Mouse (Mus musculus) limb, embryonic 12.5 days (tissue): Measurements from ENCODE around the gene Sf3a3. TPM values are rescaled to one million over a fixed set of nuclear protein-coding genes. Genes with fewer than 3 reads are reported as not detected.

Experiments used
- ATAC-seq: fragments of 200-750 bp; cut with Nextera tagmentation; 2 replicates; pipeline ENCODE4 v1.8.0; 2017; ENCODE audit warnings: low read depth, moderate TSS enrichment; ENCODE audit not compliant: insufficient number of reproducible peaks, insufficient read depth, low FRiP score, low TSS enrichment
- H3K27ac ChIP-seq: fragments of 300-500 bp; sonication (generic); 2 replicates; pipeline ENCODE4 v1.5.1; 2016; ENCODE audit warnings: mild to moderate bottlenecking, moderate library complexity
- H3K27me3 ChIP-seq: fragments of 300-500 bp; sonication (generic); 2 replicates; pipeline ENCODE4 v1.6.1; 2016; ENCODE audit warnings: mild to moderate bottlenecking, moderate library complexity
- H3K36me3 ChIP-seq: fragments of 300-500 bp; sonication (generic); 2 replicates; pipeline ENCODE4 v1.6.1; 2016; ENCODE audit warnings: mild to moderate bottlenecking, moderate library complexity
- H3K4me1 ChIP-seq: fragments of 300-500 bp; sonication (generic); replicated peaks from 2 replicates; pipeline ENCODE4 v1.6.1; 2016
- H3K4me2 ChIP-seq: fragments of 300-500 bp; sonication (generic); 2 replicates; pipeline ENCODE4 v1.6.1; 2016; ENCODE audit warnings: mild to moderate bottlenecking, moderate library complexity
- H3K4me3 ChIP-seq: fragments of 300-500 bp; sonication (generic); replicated peaks from 2 replicates; pipeline ENCODE4 v1.5.1; 2016; ENCODE audit warnings: mild to moderate bottlenecking
- H3K9ac ChIP-seq: fragments of 300-500 bp; sonication (generic); replicated peaks from 2 replicates; pipeline ENCODE4 v1.6.1; 2016; ENCODE audit warnings: mild to moderate bottlenecking, moderate library complexity
- H3K9me3 ChIP-seq: fragments of 300-500 bp; sonication (generic); 2 replicates; pipeline ENCODE4 v1.6.1; 2016; ENCODE audit warnings: mild to moderate bottlenecking, moderate library complexity
- WGBS: fragments of 180-500 bp; shearing (Covaris S2); methylation state at CpG from one replicate; pipeline ENCODE4 v1.1.7; 2016; 5-methylcytosine and 5-hydroxymethylcytosine counted together
- polyA plus RNA-seq: library from polyadenylated mRNA; unstranded; fragments of >200 nt; fragmentation: Nextera tagmentation; extraction: Ambion mirVana; gene quantifications from 2 replicates; pipeline ENCODE4 v1.2.1, GENCODE M21; 2016

Gene Sf3a3
- polyA plus RNA-seq, 1 experiment from 2014 or later, result 221 TPM

GRCm38 (mm10) chr4:124741376-124742343 is 27.1 kb downstream of the Sf3a3 start, which contains the start of gene Inpp5b:
Gene Inpp5b, plus strand, starts transcription at chr4:124741850.
- Histone ChIP-seq H3K9ac (peak within 1 kb of the TSS; percentile 71), H3K27ac (no peak within 1 kb of the TSS), H3K4me2 (peak within 1 kb of the TSS; percentile 71), H3K27me3 (0 out of 2 replicates have a peak, but pooled peaks cover 3% of the 10 kb centered on the region), H3K36me3 (peaks cover 8% of the 10 kb centered on the region; the same call in 1 of the 2 replicates), H3K4me1 (peaks cover 5% of the 10 kb centered on the region; the same call in 1 of the 2 replicates), H3K9me3 (no peaks in the 10 kb centered on the region), H3K4me3 (peak within 1 kb of the TSS; percentile 56)
- WGBS, result 18% methylated on average over 25 of the region's 25 CpGs
- ATAC-seq, result peak; percentile 71; the same call in 1 of the 2 replicates

DNA sequence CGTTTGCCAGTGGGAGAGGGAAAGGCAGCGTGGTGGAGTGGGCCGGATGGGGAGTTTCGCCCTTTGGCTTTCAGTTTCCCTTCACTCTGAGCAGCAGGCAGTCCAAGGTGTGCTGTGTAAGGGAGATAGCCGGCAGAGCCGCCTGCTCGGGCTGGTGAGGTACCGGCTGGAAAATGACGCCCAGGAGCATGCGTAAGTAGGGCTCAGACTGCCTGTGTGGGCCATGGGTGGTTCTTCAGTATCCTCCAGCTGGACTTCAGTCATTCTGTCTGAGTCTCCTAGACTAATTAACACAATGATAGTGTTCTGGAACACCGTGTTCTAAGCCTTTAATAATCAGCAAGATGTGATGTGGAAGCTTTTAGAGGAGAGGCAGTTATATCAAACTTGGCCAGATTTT is 28.3 kb downstream of the Sf3a3 start:
- Histone ChIP-seq H3K4me2 (0 out of 2 replicates have a peak overlapping the region, but pooled peaks have one; percentile 71), H3K36me3 (peaks cover 8% of the 10 kb centered on the region; the same call in 1 of the 2 replicates), H3K4me1 (peaks cover 5% of the 10 kb centered on the region; the same call in 1 of the 2 replicates), H3K27me3 (0 out of 2 replicates have a peak, but pooled peaks cover 3% of the 10 kb centered on the region), H3K27ac (no peak overlapping the region), H3K9me3 (no peaks in the 10 kb centered on the region), H3K9ac (no peak overlapping the region), H3K4me3 (no peak overlapping the region)
- WGBS, result 85% methylated on average over 11 of the region's 11 CpGs
- ATAC-seq, result no peak

DNA sequence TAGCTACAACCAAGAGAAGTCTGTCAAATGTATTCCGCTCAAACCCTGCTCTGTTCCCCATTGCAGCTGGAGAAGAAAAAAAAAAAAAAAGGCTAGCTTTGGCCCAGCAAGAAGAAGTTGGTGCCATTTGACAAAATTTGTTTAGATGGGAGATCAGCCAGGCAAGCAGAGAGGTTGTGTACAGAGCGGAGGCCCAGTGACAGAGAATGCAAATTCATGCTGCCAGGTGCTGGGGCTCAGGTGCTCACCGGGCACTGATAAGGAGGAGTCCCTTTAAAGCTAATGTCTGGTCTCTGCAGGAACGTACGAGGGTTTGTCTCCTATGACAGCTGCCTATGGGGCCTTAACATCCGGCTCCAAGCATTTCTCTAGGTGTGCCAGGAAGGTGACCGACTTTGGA is 32.0 kb downstream of the Sf3a3 start:
- Histone ChIP-seq H3K9me3 (no peaks in the 10 kb centered on the region), H3K27me3 (0 out of 2 replicates have a peak, but pooled peaks cover 3% of the 10 kb centered on the region), H3K9ac (no peak overlapping the region), H3K36me3 (peaks cover 11% of the 10 kb centered on the region; the same call in 1 of the 2 replicates), H3K4me2 (no peak overlapping the region), H3K4me3 (no peak overlapping the region), H3K27ac (no peak overlapping the region), H3K4me1 (peaks cover 10% of the 10 kb centered on the region)
- no peak for ATAC-seq
- WGBS, result 80% methylated on average over 7 of the region's 7 CpGs

DNA sequence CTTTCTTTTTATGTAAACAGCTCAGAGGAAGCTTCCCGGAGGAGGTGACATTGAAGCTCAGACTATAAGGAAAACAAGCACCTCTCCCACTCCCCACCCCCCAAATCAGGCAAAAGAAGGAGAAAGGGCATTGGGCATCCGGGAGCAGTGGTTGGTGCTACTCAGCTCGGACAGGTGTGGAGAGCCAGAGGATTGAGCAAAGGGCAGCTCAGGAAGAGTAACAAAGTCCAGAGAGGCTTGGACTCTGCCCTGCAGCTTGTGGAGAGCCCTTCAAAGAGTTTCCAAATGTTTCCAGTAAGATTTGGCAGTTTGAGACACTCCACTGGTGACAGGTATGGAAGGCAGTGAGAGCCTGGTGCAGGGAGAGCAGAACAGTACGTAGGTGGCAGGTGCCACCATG is 33.3 kb downstream of the Sf3a3 start:
- peaks cover 11% of the 10 kb centered on the region; the same call in 1 of the 2 replicates for H3K36me3 ChIP-seq
- H3K4me1 ChIP-seq, result peaks cover 15% of the 10 kb centered on the region
- H3K9ac ChIP-seq, result no peak overlapping the region
- no peak overlapping the region for H3K4me3 ChIP-seq
- no peak overlapping the region for H3K27ac ChIP-seq
- no peak overlapping the region for H3K4me2 ChIP-seq
- no peak for ATAC-seq
- H3K27me3 ChIP-seq, result 0 out of 2 replicates have a peak, but pooled peaks cover 3% of the 10 kb centered on the region
- WGBS, result 55% methylated on average over 4 of the region's 4 CpGs
- H3K9me3 ChIP-seq, result no peaks in the 10 kb centered on the region

DNA sequence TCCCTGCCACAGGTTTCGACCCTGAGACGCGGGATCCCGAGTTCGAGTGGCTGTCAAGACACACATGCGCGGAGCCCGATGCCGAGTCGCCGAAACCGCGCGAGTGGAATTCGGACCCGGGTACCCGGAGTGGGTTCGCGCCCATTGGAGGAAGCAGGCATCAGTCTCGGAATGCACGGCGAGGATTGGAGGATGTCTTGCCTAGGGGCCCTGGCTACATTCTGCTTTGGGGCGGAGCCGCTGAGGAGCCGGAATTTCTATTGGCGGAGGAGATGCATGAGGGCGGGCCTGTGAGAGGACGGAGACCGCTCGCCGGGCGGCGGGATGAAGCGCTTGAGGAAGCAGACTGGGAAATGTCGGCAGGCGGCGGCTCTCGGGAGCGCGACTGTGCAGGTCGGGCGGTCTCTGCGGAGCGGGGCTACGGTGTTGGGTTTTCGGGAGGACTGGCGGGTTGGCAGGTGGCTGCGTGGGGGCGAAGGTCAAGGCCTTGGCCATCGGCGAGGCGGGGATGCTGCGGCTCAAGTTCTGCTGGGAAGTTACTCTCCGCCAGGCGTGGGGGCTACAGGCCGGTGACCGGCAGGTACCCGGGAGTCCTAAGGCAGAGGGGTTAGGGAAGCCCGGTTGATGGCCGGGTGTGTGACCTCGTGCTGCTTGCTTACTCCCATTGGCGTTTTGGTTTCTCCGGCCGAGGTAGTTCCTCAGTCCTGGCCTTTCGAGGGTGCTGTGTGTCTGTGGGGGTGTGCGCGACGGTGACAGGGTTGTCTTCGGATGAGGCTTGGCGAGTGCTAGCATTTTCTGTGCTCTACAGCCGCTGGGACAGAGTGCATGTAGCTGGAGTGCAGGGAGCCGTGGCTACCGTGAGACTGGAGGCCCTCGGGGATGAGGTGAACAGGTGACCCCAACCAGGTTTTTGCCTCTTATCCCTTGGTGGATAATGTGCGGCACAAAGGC is 37.0 kb downstream of the Sf3a3 start:
- no peaks in the 10 kb centered on the region for H3K9me3 ChIP-seq
- peaks cover 3% of the 10 kb centered on the region; the same call in 1 of the 2 replicates for H3K36me3 ChIP-seq
- peak overlapping the region; percentile 97 for H3K4me2 ChIP-seq
- H3K9ac ChIP-seq, result peak overlapping the region; percentile 80
- H3K27me3 ChIP-seq, result no peaks in the 10 kb centered on the region
- H3K4me1 ChIP-seq, result peaks cover 15% of the 10 kb centered on the region
- WGBS, result under 1% methylated on average over 75 of the region's 75 CpGs
- peak overlapping the region; percentile 77 for H3K4me3 ChIP-seq
- peak; percentile 99 for ATAC-seq
- no peak overlapping the region for H3K27ac ChIP-seq

- peaks cover 3% of the 10 kb centered on the region; the same call in 1 of the 2 replicates for H3K36me3 ChIP-seq
- H3K9me3 ChIP-seq, result no peaks in the 10 kb centered on the region
- peak overlapping the region; percentile 80; the same call in 1 of the 2 replicates for H3K9ac ChIP-seq
- H3K4me2 ChIP-seq, result peak overlapping the region; percentile 97
- no peak for ATAC-seq
- peaks cover 15% of the 10 kb centered on the region for H3K4me1 ChIP-seq
- 22% methylated on average over 15 of the region's 15 CpGs for WGBS
- no peaks in the 10 kb centered on the region for H3K27me3 ChIP-seq
- peak overlapping the region; percentile 77 for H3K4me3 ChIP-seq
- no peak overlapping the region for H3K27ac ChIP-seq
Measured at GRCm38 (mm10) chr4:124752281-124753199, 38.0 kb downstream of the Sf3a3 start.

GRCm38 (mm10) chr4:124755526-124755925 is 41.0 kb downstream of the Sf3a3 start:
- Histone ChIP-seq H3K4me2 (no peak overlapping the region), H3K27ac (no peak overlapping the region), H3K4me1 (peaks cover 13% of the 10 kb centered on the region), H3K9ac (no peak overlapping the region), H3K9me3 (no peaks in the 10 kb centered on the region), H3K27me3 (no peaks in the 10 kb centered on the region), H3K36me3 (no peaks in the 10 kb centered on the region; the same call in 1 of the 2 replicates), H3K4me3 (no peak overlapping the region)
- no peak for ATAC-seq
- WGBS, result 80% methylated on average over 7 of the region's 7 CpGs

DNA sequence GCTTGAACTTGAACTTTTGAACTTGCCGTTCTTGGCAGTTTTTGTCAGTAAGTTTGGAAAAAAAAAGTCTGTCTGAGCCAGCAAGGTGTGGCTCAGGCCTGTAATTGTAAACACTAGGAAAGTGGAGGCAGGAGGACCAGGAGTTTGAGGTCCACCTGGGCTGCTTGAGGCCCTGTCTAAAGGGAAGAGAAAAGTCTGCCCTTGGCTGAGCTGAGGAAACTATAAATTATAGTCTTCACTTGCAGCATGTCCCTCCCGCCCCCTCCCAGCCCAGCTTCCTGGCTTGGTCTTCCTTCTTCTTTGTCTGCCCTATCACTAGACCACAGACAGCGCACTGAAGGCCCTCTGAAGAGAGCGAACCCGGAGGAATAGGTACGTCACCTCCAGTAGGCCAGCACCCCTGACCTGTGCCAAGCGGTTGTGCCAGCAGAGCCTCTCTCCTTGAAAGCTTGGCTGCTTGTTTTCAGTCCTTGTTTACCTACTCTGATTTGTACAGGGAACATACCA is 44.8 kb downstream of the Sf3a3 start:
- H3K4me1 ChIP-seq, result no peaks in the 10 kb centered on the region
- H3K27ac ChIP-seq, result no peak overlapping the region
- H3K9ac ChIP-seq, result no peak overlapping the region
- ATAC-seq, result no peak
- H3K27me3 ChIP-seq, result no peaks in the 10 kb centered on the region
- no peaks in the 10 kb centered on the region; the same call in 1 of the 2 replicates for H3K36me3 ChIP-seq
- no peak overlapping the region for H3K4me3 ChIP-seq
- WGBS, result 84% methylated on average over 7 of the region's 7 CpGs
- H3K9me3 ChIP-seq, result no peaks in the 10 kb centered on the region
- H3K4me2 ChIP-seq, result no peak overlapping the region

GRCm38 (mm10) chr4:124761201-124761600 is 46.6 kb downstream of the Sf3a3 start:
- H3K36me3 ChIP-seq, result no peaks in the 10 kb centered on the region; the same call in 1 of the 2 replicates
- no peak for ATAC-seq
- no peak overlapping the region for H3K9ac ChIP-seq
- 57% methylated on average over 1 of the region's 1 CpGs for WGBS
- H3K27me3 ChIP-seq, result no peaks in the 10 kb centered on the region
- H3K4me2 ChIP-seq, result no peak overlapping the region
- H3K27ac ChIP-seq, result no peak overlapping the region
- no peaks in the 10 kb centered on the region for H3K9me3 ChIP-seq
- no peak overlapping the region for H3K4me3 ChIP-seq
- no peaks in the 10 kb centered on the region for H3K4me1 ChIP-seq
